Mouse (Mus musculus): ENCODE data around the gene Nr5a2. TPM values are rescaled to one million over a fixed set of nuclear protein-coding genes. Genes with fewer than 3 reads are reported as not detected.

The Nr5a2 gene
- polyA plus RNA-seq, 1 experiment from 2014 or later = 1.8 TPM

GRCm38 (mm10) chr1:136894753-136895152, 65.5 kb downstream of the Nr5a2 start:
- no peaks in the 10 kb centered on the region for H3K27me3 ChIP-seq (replicated peaks)
- 72% methylated on average over 2 of the region's 2 CpGs for WGBS
- no peak overlapping the region for H3K4me2 ChIP-seq (replicated peaks)
- 0 out of 2 replicates have a peak, but pooled peaks cover 6% of the 10 kb centered on the region for H3K4me1 ChIP-seq
- H3K9ac ChIP-seq = no peak overlapping the region
- ATAC-seq (ENCODE audit: low FRiP score, low read depth) = no peak
- H3K9me3 ChIP-seq = no peaks in the 10 kb centered on the region
- H3K4me3 ChIP-seq = no peak overlapping the region
- H3K27ac ChIP-seq = no peak overlapping the region
- H3K36me3 ChIP-seq = no peaks in the 10 kb centered on the region

- Histone ChIP-seq H3K9me3 (no peaks in the 10 kb centered on the region), H3K4me1 (0 out of 2 replicates have a peak, but pooled peaks cover 6% of the 10 kb centered on the region), H3K27ac (no peak overlapping the region), H3K36me3 (no peaks in the 10 kb centered on the region), H3K4me2 (replicated peaks) (no peak overlapping the region), H3K27me3 (replicated peaks) (no peaks in the 10 kb centered on the region), H3K9ac (no peak overlapping the region), H3K4me3 (no peak overlapping the region)
- ATAC-seq (ENCODE audit: low FRiP score, low read depth) = no peak
- 79% methylated on average over 6 of the region's 6 CpGs for WGBS
These were observed 67.1 kb downstream of the Nr5a2 start for GRCm38 (mm10) chr1:136893162-136893561.

- no peaks in the 10 kb centered on the region for H3K9me3 ChIP-seq
- H3K9ac ChIP-seq = no peak overlapping the region
- 76% methylated on average over 7 of the region's 7 CpGs for WGBS
- H3K4me3 ChIP-seq = no peak overlapping the region
- H3K27ac ChIP-seq = no peak overlapping the region
- H3K36me3 ChIP-seq = no peaks in the 10 kb centered on the region
- no peak for ATAC-seq (ENCODE audit: low FRiP score, low read depth)
- H3K4me2 ChIP-seq (replicated peaks) = no peak overlapping the region
- H3K27me3 ChIP-seq (replicated peaks) = no peaks in the 10 kb centered on the region
- H3K4me1 ChIP-seq = no peaks in the 10 kb centered on the region
These were observed 69.8 kb downstream of the Nr5a2 start for GRCm38 (mm10) chr1:136890439-136890838.

GRCm38 (mm10) chr1:136888704-136889103, 71.5 kb downstream of the Nr5a2 start:
- Histone ChIP-seq H3K9ac (no peak overlapping the region), H3K4me2 (replicated peaks) (no peak overlapping the region), H3K27ac (no peak overlapping the region), H3K4me1 (no peaks in the 10 kb centered on the region), H3K27me3 (replicated peaks) (no peaks in the 10 kb centered on the region), H3K9me3 (no peaks in the 10 kb centered on the region), H3K36me3 (no peaks in the 10 kb centered on the region), H3K4me3 (no peak overlapping the region)
- WGBS = 59% methylated on average over 6 of the region's 6 CpGs
- ATAC-seq (ENCODE audit: low FRiP score, low read depth) = no peak

GRCm38 (mm10) chr1:136886678-136887077, 73.6 kb downstream of the Nr5a2 start:
- H3K9ac ChIP-seq = no peak overlapping the region
- no peak for ATAC-seq (ENCODE audit: low FRiP score, low read depth)
- H3K4me3 ChIP-seq = no peak overlapping the region
- no peak overlapping the region for H3K4me2 ChIP-seq (replicated peaks)
- H3K4me1 ChIP-seq = no peaks in the 10 kb centered on the region
- H3K36me3 ChIP-seq = no peaks in the 10 kb centered on the region
- H3K27me3 ChIP-seq (replicated peaks) = no peaks in the 10 kb centered on the region
- H3K27ac ChIP-seq = no peak overlapping the region
- WGBS = 64% methylated on average over 6 of the region's 6 CpGs
- no peaks in the 10 kb centered on the region for H3K9me3 ChIP-seq

GRCm38 (mm10) chr1:136883458-136884174, 76.6 kb downstream of the Nr5a2 start:
- H3K27me3 ChIP-seq (replicated peaks) = no peaks in the 10 kb centered on the region
- ATAC-seq (ENCODE audit: low FRiP score, low read depth) = no peak
- H3K4me1 ChIP-seq = no peaks in the 10 kb centered on the region
- H3K4me2 ChIP-seq (replicated peaks) = no peak overlapping the region
- no peaks in the 10 kb centered on the region for H3K36me3 ChIP-seq
- no peak overlapping the region for H3K9ac ChIP-seq
- no peak overlapping the region for H3K27ac ChIP-seq
- no peak overlapping the region for H3K4me3 ChIP-seq
- 78% methylated on average over 13 of the region's 13 CpGs for WGBS
- no peaks in the 10 kb centered on the region for H3K9me3 ChIP-seq

- 89% methylated on average over 8 of the region's 8 CpGs for WGBS
- Histone ChIP-seq H3K9me3 (no peaks in the 10 kb centered on the region), H3K4me2 (replicated peaks) (no peak overlapping the region), H3K9ac (no peak overlapping the region), H3K27me3 (replicated peaks) (no peaks in the 10 kb centered on the region), H3K4me3 (no peak overlapping the region), H3K4me1 (no peaks in the 10 kb centered on the region), H3K36me3 (no peaks in the 10 kb centered on the region), H3K27ac (no peak overlapping the region)
- no peak for ATAC-seq (ENCODE audit: low FRiP score, low read depth)
These were observed 80.0 kb downstream of the Nr5a2 start for GRCm38 (mm10) chr1:136880260-136880659.

- Histone ChIP-seq H3K27ac (no peak overlapping the region), H3K4me1 (no peaks in the 10 kb centered on the region), H3K4me3 (no peak overlapping the region), H3K9ac (no peak overlapping the region), H3K9me3 (no peaks in the 10 kb centered on the region), H3K27me3 (replicated peaks) (no peaks in the 10 kb centered on the region), H3K4me2 (replicated peaks) (no peak overlapping the region), H3K36me3 (no peaks in the 10 kb centered on the region)
- no peak for ATAC-seq (ENCODE audit: low FRiP score, low read depth)
- WGBS = 93% methylated on average over 3 of the region's 3 CpGs
These were observed 85.2 kb downstream of the Nr5a2 start for GRCm38 (mm10) chr1:136875006-136875405.

- no peak for ATAC-seq (ENCODE audit: low FRiP score, low read depth)
- no peaks in the 10 kb centered on the region for H3K36me3 ChIP-seq
- no peak overlapping the region for H3K4me2 ChIP-seq (replicated peaks)
- no peak overlapping the region for H3K4me3 ChIP-seq
- no peak overlapping the region for H3K27ac ChIP-seq
- 78% methylated on average over 6 of the region's 6 CpGs for WGBS
- no peaks in the 10 kb centered on the region for H3K4me1 ChIP-seq
- no peaks in the 10 kb centered on the region for H3K9me3 ChIP-seq
- no peaks in the 10 kb centered on the region for H3K27me3 ChIP-seq (replicated peaks)
- no peak overlapping the region for H3K9ac ChIP-seq
These were observed 91.3 kb downstream of the Nr5a2 start for GRCm38 (mm10) chr1:136868955-136869354.

- WGBS = 86% methylated on average over 5 of the region's 5 CpGs
- Histone ChIP-seq H3K36me3 (no peaks in the 10 kb centered on the region), H3K27me3 (replicated peaks) (no peaks in the 10 kb centered on the region), H3K9ac (no peak overlapping the region), H3K27ac (no peak overlapping the region), H3K4me2 (replicated peaks) (no peak overlapping the region), H3K4me1 (no peaks in the 10 kb centered on the region), H3K4me3 (no peak overlapping the region), H3K9me3 (no peaks in the 10 kb centered on the region)
- no peak for ATAC-seq (ENCODE audit: low FRiP score, low read depth)
These were observed 92.0 kb downstream of the Nr5a2 start for GRCm38 (mm10) chr1:136868285-136868684.

- WGBS = 75% methylated on average over 9 of the region's 9 CpGs
- Histone ChIP-seq H3K9me3 (no peaks in the 10 kb centered on the region), H3K4me3 (no peak overlapping the region), H3K4me1 (no peaks in the 10 kb centered on the region), H3K9ac (no peak overlapping the region), H3K36me3 (no peaks in the 10 kb centered on the region), H3K27me3 (replicated peaks) (no peaks in the 10 kb centered on the region), H3K27ac (no peak overlapping the region), H3K4me2 (replicated peaks) (no peak overlapping the region)
- ATAC-seq (ENCODE audit: low FRiP score, low read depth) = no peak
These were observed 93.7 kb downstream of the Nr5a2 start for GRCm38 (mm10) chr1:136866481-136867092.

- no peak overlapping the region for H3K27ac ChIP-seq
- H3K36me3 ChIP-seq = no peaks in the 10 kb centered on the region
- no peak overlapping the region for H3K4me3 ChIP-seq
- H3K4me2 ChIP-seq (replicated peaks) = no peak overlapping the region
- H3K4me1 ChIP-seq = no peaks in the 10 kb centered on the region
- 95% methylated on average over 6 of the region's 6 CpGs for WGBS
- ATAC-seq (ENCODE audit: low FRiP score, low read depth) = no peak
- no peaks in the 10 kb centered on the region for H3K9me3 ChIP-seq
- no peaks in the 10 kb centered on the region for H3K27me3 ChIP-seq (replicated peaks)
- no peak overlapping the region for H3K9ac ChIP-seq
These were observed 97.0 kb downstream of the Nr5a2 start for GRCm38 (mm10) chr1:136863209-136863608.

GRCm38 (mm10) chr1:136859454-136859853, 100.8 kb downstream of the Nr5a2 start:
- no peaks in the 10 kb centered on the region for H3K4me1 ChIP-seq

More at GRCm38 (mm10) chr1:136859454-136859853, 100.8 kb downstream of the Nr5a2 start:
- H3K36me3 ChIP-seq = no peaks in the 10 kb centered on the region
- ATAC-seq (ENCODE audit: low FRiP score, low read depth) = no peak
- H3K4me3 ChIP-seq = no peak overlapping the region
- no peak overlapping the region for H3K27ac ChIP-seq
- WGBS = 62% methylated on average over 4 of the region's 4 CpGs
- no peak overlapping the region for H3K9ac ChIP-seq
- H3K27me3 ChIP-seq (replicated peaks) = no peaks in the 10 kb centered on the region
- no peak overlapping the region for H3K4me2 ChIP-seq (replicated peaks)
- H3K9me3 ChIP-seq = no peaks in the 10 kb centered on the region

Data from neural tube, embryonic 12.5 days (tissue).